Mouse (Mus musculus): ENCODE results near the gene Rusc2. TPM values are rescaled to one million over a fixed set of nuclear protein-coding genes. Genes with fewer than 3 reads are reported as not detected.

The Rusc2 gene
- polyA plus RNA-seq, 1 experiment from 2014 or later, result 10.5 TPM

DNA sequence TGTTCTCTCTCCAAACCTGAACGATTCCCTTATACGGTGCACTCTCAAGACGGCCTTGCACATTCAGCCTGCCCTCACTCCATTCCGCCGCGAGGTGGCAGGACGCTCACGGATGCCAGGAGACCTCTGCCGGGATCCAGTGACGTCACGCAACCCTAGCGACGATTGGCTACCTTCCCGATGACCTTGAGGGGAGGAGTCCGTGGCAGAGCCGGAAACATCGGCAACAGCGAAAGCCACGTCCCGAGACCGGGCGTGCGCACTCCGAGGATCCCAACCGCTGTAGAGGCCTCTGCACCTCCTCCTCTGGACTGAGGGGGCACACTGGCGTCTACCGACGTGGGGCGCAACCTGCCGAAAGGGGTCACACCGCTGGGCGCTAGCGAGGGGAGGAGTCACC, 60.3 kb downstream of the Rusc2 start:
- under 1% methylated on average over 33 of the region's 33 CpGs for WGBS

DNA sequence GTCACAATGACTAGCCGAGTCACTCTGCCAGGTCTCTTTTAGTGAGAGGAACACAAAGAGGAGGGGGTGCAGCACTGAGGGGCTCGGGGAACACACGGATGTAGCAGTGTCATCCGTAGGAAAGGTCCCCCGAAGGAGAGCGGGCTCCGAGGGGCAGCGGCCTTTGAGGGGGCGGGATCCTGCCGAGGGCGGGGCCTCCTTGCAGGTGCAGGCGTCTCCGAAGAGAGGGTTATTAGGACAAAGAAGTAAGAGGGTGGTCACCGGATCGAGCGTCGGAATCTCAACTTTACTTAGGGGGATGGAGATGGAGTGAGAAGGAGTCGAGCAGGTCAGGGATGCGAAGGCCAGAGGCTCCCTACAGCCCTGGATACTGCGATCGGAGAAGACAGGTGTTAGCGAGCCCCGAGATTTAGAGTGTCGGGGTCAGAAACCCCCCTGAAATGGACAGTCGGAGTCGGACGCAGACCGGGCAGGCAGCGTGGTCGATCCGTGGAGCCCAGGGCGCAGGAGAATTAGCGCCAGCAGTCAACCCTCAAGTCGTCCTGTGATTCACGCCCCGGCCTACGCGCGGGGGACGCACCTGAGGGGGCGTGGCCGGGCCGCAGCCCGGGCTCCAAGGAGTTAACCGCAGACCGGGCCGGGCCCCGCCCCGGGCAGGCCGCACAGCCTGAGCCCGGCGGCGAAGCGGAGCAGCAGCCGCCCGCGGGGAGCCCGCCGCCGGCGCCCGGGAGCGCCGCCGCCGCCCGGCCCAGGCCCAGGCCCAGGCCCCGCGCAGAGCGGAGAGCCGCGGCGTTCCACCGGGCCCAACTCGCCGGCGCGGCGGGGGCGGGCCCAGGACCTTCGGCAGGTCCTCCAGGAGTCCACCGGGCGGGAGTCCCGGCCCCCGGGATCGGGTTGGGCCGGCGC, 60.9 kb downstream of the Rusc2 start:
- peak; percentile 71 for DNase-seq (ENCODE audit: low spot score)
- no peaks in the 10 kb centered on the region for H3K9me3 ChIP-seq (replicated peaks)
- H3K27me3 ChIP-seq (ENCODE audit: low read depth, poor library complexity, severe bottlenecking), result peaks cover 17% of the 10 kb centered on the region
- peak overlapping the region; percentile 88 for H3K4me3 ChIP-seq
- H3K36me3 ChIP-seq, result peaks cover 33% of the 10 kb centered on the region
- peak overlapping the region; percentile 92 for H3K27ac ChIP-seq (replicated peaks)
- H3K4me1 ChIP-seq, result peaks cover 20% of the 10 kb centered on the region
- under 1% methylated on average over 88 of the region's 88 CpGs for WGBS

More for the DNA sequence above, 60.3 kb downstream of the Rusc2 start:
- Histone ChIP-seq H3K36me3 (peaks cover 26% of the 10 kb centered on the region), H3K27ac (replicated peaks) (peak overlapping the region; percentile 92), H3K4me1 (peaks cover 20% of the 10 kb centered on the region), H3K4me3 (peak overlapping the region; percentile 88), H3K9me3 (replicated peaks) (no peaks in the 10 kb centered on the region), H3K27me3 (ENCODE audit: low read depth, poor library complexity, severe bottlenecking) (peaks cover 17% of the 10 kb centered on the region)
- peak; percentile 99 for DNase-seq (ENCODE audit: low spot score)

DNA sequence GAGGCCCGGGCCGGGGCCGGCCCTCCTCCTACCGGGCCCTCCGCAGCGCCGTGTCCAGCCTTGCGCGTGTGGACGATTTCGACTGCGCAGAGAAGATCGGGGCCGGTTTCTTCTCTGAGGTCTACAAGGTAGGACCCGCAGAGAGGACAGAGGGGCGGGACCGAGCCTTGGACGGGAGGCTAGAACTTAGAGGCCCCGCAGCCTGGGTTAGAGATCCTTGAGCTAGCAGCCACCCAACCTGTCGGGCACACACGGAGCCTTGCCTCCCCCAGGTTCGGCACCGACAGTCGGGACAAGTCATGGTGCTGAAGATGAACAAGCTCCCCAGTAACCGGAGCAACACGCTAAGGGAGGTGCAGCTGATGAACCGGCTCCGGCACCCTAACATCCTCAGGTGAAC, 61.7 kb downstream of the Rusc2 start:
- H3K9me3 ChIP-seq (replicated peaks), result no peaks in the 10 kb centered on the region
- peaks cover 41% of the 10 kb centered on the region for H3K36me3 ChIP-seq
- H3K27ac ChIP-seq (replicated peaks), result peak overlapping the region; percentile 92
- DNase-seq (ENCODE audit: low spot score), result peak; percentile 54
- WGBS, result 1% methylated on average over 28 of the region's 28 CpGs
- H3K4me3 ChIP-seq, result peak overlapping the region; percentile 88
- peaks cover 17% of the 10 kb centered on the region for H3K27me3 ChIP-seq (ENCODE audit: low read depth, poor library complexity, severe bottlenecking)
- peaks cover 20% of the 10 kb centered on the region for H3K4me1 ChIP-seq

DNA sequence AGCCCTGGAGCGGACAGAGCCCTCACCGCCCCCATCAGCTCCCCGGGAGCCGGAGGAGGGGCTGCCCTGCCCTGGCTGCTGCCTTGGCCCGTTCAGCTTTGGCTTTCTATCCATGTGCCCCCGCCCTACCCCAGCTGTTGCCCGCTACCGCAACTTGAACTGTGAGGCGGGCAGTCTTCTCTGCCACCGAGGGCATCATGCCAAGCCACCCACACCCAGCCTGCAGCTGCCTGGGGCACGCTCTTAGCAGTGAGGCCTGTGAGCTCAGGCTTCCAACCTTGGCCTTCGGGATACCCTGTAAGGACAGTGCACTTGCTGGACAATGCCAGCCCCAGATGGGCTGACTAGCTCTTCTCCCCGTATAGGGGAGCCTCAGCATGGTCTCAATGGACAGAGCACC, 65.5 kb downstream of the Rusc2 start:
- no peak overlapping the region for H3K4me3 ChIP-seq
- peaks cover 17% of the 10 kb centered on the region for H3K4me1 ChIP-seq
- H3K27ac ChIP-seq (replicated peaks), result no peak overlapping the region
- no peaks in the 10 kb centered on the region for H3K9me3 ChIP-seq (replicated peaks)
- DNase-seq (ENCODE audit: low spot score), result no peak
- peaks cover 24% of the 10 kb centered on the region for H3K27me3 ChIP-seq (ENCODE audit: low read depth, poor library complexity, severe bottlenecking)
- WGBS, result 91% methylated on average over 13 of the region's 13 CpGs
- H3K36me3 ChIP-seq, result peaks cover 43% of the 10 kb centered on the region

DNA sequence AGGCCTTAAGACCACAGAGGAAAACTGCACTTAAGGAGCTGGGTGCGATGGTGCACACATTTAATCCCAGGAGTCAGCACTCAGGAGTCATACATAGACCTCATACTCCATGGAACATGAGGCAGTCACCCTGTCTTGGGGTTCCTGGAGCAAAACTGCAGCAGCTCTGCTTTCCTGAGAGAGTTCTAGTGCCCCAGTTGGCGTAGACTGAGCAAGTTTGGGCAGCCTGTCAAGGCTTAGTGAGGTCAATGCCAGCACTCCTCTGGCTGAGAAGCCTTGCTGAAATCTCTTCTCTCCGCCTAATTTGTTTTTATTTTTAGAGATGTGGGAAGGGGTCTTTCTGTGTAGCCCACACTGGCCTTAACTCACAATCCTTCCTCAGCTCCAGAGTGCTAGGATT, 66.8 kb downstream of the Rusc2 start:
- Histone ChIP-seq H3K4me3 (no peak overlapping the region), H3K9me3 (replicated peaks) (no peaks in the 10 kb centered on the region), H3K27me3 (ENCODE audit: low read depth, poor library complexity, severe bottlenecking) (peaks cover 37% of the 10 kb centered on the region), H3K27ac (replicated peaks) (no peak overlapping the region), H3K4me1 (peaks cover 23% of the 10 kb centered on the region), H3K36me3 (peaks cover 43% of the 10 kb centered on the region)
- 83% methylated on average over 3 of the region's 3 CpGs for WGBS
- DNase-seq (ENCODE audit: low spot score), result no peak

DNA sequence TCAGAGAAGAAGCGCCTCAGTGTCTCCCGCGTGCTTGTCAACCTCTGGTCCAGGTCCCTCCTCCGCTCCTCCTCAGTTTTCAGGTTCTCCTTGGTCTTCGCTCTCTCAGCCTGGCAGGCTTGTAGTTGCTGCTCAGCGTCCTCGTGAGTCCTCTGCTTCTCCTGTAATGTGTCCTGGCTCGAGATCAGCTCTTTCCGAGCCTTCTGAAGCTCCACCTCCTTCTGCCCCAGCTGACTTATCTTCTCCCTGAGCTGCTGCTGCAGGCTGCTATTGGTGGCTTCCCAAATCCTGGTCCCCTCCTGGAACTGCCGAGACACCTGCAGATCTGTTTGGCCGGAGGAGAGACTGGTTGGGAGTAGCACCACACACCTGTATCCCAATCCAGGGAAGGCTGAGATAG, 70.5 kb downstream of the Rusc2 start:
- DNase-seq (ENCODE audit: low spot score), result no peak
- 60% methylated on average over 11 of the region's 11 CpGs for WGBS
- Histone ChIP-seq H3K4me3 (no peak overlapping the region), H3K27me3 (ENCODE audit: low read depth, poor library complexity, severe bottlenecking) (peaks cover 52% of the 10 kb centered on the region), H3K27ac (replicated peaks) (no peak overlapping the region), H3K9me3 (replicated peaks) (no peaks in the 10 kb centered on the region), H3K4me1 (peaks cover 26% of the 10 kb centered on the region), H3K36me3 (peaks cover 14% of the 10 kb centered on the region)

DNA sequence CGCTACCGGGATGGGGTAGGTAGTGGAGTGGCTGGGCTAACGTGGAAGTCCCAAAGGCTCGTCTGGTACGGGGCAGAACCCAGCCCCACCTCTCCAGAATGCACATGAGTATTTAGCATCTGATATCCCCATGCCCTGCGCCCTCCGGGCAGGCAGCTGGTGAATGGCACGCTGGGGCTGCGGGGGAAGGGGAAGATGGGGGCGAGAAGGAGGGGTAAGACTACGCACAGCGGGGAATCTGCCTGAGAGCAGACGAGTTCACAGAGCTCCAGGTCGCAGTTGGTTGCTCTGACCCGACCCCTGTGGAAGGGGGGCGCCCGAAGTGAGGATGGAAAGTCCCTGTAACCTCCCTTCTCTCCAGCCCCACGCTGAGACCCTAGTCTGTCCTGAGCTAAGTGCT, 71.6 kb downstream of the Rusc2 start:
- Histone ChIP-seq H3K9me3 (replicated peaks) (no peaks in the 10 kb centered on the region), H3K4me1 (peaks cover 27% of the 10 kb centered on the region), H3K27me3 (ENCODE audit: low read depth, poor library complexity, severe bottlenecking) (peaks cover 52% of the 10 kb centered on the region), H3K36me3 (peaks cover 3% of the 10 kb centered on the region), H3K27ac (replicated peaks) (peak overlapping the region; percentile 61; the same call in 1 of the 2 replicates), H3K4me3 (peak overlapping the region; percentile 52)
- WGBS, result under 1% methylated on average over 18 of the region's 18 CpGs
- peak; percentile 44 for DNase-seq (ENCODE audit: low spot score)

DNA sequence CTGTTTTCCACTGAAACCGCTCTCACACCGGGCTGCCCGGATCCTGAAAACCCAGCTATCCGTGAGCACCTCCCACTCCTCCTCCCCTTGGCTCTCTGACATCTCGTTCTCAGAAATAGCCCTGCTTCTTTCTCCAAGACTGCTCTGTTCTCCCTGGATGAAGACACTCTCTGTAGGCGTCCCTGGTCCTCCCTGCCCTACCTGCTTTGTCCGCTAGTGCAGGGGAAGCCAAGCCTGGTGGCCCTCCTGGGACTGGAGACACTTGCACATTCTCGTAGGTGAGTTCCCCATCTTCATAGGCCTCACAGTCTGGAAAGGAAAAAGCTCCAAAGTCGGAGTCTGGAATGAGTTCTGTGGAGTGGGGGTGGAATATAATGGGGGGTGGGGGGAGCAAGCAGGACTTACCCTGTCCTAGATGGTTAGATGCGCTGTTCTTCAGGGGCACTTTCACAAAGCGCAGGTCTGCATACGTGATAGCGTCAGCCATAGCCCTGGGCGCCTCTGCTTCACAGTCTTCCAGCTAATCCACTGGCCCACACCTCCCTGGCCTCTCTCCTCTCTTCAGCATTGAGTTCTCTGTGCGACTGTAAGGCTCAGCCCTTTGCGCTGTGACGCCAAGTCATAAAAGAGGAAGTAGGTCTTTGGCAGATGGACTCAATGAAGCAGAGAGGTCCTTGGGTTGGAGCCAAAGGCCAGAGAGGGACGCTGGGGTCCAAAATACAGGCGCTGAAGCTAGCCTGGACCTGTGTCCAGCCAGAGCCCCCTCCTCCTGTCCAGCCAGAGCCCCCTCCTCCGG, 72.5 kb downstream of the Rusc2 start, which contains the start of gene Cd72:
TSS of gene Cd72 (minus strand) at position 588 of the 796 bp plus-strand sequence.
- peak within 1 kb of the TSS; percentile 52 for H3K4me3 ChIP-seq

DNA sequence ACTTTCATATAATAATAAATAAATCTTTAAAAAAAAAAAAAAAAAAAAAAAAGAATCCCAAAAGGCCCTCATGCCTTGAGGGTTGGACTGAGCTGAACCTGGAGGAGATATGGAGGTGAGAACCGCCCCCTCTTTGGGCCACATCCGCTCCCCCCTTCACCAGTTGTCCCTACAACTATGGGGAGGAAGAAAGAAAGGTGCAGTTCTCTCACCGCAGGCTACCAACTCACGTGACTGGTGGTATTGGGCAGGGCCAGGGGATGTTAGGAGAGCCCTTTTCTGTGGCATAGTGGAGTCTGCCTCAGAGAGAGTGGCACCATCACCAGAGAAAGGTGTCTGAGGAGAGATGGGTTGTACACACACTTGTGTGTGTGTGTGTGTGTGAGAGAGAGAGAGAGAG, 74.7 kb downstream of the Rusc2 start:
- 24% methylated on average over 4 of the region's 4 CpGs for WGBS
- Histone ChIP-seq H3K36me3 (no peaks in the 10 kb centered on the region), H3K27me3 (ENCODE audit: low read depth, poor library complexity, severe bottlenecking) (peaks cover 50% of the 10 kb centered on the region), H3K4me1 (peaks cover 34% of the 10 kb centered on the region), H3K9me3 (replicated peaks) (no peaks in the 10 kb centered on the region), H3K27ac (replicated peaks) (no peak overlapping the region), H3K4me3 (no peak overlapping the region)
- DNase-seq (ENCODE audit: low spot score), result no peak

More for the DNA sequence above, 72.5 kb downstream of the Rusc2 start, which contains the start of gene Cd72:
- peaks cover 27% of the 10 kb centered on the region for H3K4me1 ChIP-seq
- no peaks in the 10 kb centered on the region for H3K9me3 ChIP-seq (replicated peaks)
- no peaks in the 10 kb centered on the region for H3K36me3 ChIP-seq
- H3K27me3 ChIP-seq (ENCODE audit: low read depth, poor library complexity, severe bottlenecking), result peaks cover 52% of the 10 kb centered on the region
- DNase-seq (ENCODE audit: low spot score), result no peak
- peak within 1 kb of the TSS; percentile 61; the same call in 1 of the 2 replicates for H3K27ac ChIP-seq (replicated peaks)
- 33% methylated on average over 20 of the region's 20 CpGs for WGBS

DNA sequence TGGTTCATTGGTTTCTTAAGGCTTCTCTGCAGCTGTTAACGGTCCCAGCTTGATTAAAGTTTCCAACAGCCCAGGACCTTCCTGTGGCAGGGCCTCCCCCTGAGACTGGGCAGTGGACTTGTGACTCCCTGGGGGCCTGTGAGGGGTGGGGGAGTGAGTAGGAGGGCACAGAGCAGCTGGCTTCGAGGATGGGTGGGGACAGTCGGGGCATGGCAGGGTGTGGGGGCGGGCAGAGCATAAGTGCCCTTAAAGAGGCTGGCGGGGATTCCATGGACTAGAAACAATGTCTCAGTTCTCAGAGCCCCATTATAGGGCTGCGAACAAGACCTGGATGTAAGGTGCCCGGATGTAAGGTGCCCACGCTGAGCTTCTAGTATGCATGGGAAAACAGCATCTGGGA, 75.3 kb downstream of the Rusc2 start:
- H3K36me3 ChIP-seq, result no peaks in the 10 kb centered on the region
- peaks cover 44% of the 10 kb centered on the region for H3K27me3 ChIP-seq (ENCODE audit: low read depth, poor library complexity, severe bottlenecking)
- H3K27ac ChIP-seq (replicated peaks), result no peak overlapping the region; the same call in 1 of the 2 replicates
- H3K4me1 ChIP-seq, result peaks cover 34% of the 10 kb centered on the region
- 23% methylated on average over 8 of the region's 8 CpGs for WGBS
- no peak overlapping the region for H3K4me3 ChIP-seq
- H3K9me3 ChIP-seq (replicated peaks), result no peaks in the 10 kb centered on the region
- DNase-seq (ENCODE audit: low spot score), result no peak

DNA sequence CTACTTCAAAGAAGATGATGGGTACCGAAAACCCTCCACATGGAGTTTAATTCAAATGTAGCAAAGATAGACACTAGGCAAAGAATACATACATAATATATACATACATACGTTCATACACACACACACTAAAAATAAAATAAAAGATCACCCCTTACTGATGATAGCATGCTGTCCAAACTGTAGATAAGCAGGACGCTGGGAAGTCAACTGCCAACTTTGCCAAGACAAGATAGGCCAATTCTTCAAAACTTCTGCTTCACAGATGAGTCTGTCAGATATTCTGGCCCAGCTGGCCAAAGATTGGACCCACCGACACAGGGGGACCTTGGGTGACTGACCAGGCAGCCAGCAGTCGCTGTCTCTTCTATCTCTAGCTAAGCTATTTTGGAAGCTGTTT, 81.3 kb downstream of the Rusc2 start:
- no peak overlapping the region for H3K27ac ChIP-seq (replicated peaks)
- H3K9me3 ChIP-seq (replicated peaks), result no peaks in the 10 kb centered on the region
- no peak for DNase-seq (ENCODE audit: low spot score)
- peaks cover 7% of the 10 kb centered on the region; the same call in 1 of the 2 replicates for H3K4me1 ChIP-seq
- WGBS, result 91% methylated on average over 5 of the region's 5 CpGs
- H3K4me3 ChIP-seq, result no peak overlapping the region
- H3K36me3 ChIP-seq, result no peaks in the 10 kb centered on the region
- no peaks in the 10 kb centered on the region for H3K27me3 ChIP-seq (ENCODE audit: low read depth, poor library complexity, severe bottlenecking)

DNA sequence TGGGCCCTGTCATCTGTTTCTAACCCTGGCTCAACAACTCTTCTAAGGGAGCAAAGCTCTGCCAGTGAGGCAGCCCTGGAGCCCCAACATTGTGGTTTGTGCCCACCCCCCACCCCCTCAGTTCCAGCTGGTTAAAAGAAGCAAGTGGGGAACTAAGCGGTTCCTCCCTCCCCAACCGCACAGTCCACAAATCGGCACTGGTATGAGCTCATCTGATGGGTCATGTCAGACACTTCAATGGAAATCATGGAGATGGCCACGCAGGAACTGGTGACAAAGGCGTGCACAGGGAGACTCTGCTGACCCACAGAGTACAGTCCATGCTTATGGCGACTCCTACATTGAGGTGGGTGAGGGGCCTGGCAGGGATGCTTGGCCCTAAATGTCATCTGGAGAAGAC, 84.2 kb downstream of the Rusc2 start:
- Histone ChIP-seq H3K27me3 (ENCODE audit: low read depth, poor library complexity, severe bottlenecking) (no peaks in the 10 kb centered on the region), H3K27ac (replicated peaks) (no peak overlapping the region), H3K4me3 (no peak overlapping the region), H3K36me3 (no peaks in the 10 kb centered on the region), H3K9me3 (replicated peaks) (no peaks in the 10 kb centered on the region), H3K4me1 (no peaks in the 10 kb centered on the region)
- no peak for DNase-seq (ENCODE audit: low spot score)
- 88% methylated on average over 6 of the region's 6 CpGs for WGBS

Measured in midbrain, embryonic 10.5 days (tissue).